ENCODE assay signal across 8 mouse cellular contexts in the genomic region with DNA sequence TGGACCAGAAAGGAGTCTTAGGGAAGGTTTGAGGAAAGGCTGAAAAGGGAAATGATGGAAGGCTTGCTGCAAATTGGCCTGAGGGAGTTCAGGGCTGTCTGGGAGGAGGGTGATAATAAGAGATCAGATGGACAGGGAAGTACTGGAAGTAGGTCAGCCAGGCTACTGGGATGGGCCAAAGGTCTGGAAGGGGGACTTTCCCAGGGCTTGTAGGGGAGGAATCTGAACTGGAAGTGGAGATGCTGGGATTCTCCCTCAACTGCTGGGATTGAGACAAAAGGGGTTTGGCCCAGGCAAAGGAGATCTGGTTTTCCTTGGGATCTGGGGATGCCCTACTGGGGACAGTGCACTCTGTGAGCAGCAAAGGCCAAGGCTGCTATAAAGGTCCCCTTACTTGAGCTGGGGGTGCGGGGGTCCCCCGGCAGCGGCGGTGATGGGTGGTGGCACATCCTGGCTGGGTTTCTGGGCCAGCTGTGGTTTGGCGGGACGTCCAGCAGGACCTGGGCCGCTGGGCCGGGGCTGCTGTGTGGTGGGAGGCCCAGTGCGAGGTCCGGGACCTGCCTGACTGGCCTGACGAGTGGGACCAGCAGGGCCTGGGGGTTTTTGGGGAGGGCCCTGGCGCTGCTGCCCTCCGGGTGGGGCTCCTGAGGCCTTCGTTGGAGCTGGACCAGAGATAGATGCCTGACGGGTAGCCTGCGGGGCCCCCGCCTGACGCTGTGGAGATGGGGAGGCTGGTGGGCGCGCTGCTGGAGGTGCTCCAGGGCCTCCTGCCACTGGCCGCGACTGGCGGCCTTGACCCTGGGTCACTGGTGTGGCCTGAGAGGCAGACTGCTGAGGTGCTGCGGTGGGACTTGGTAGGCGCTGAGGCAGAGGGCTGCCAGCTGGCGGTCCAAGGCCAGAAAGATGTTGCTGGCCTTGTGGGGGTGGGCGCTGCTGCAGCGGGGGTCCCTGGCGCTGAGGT. TPM values are rescaled to one million over a fixed set of nuclear protein-coding genes. Genes with fewer than 3 reads are reported as not detected.
DNase-seq lines count a peak whose midpoint lies in the region; ATAC-seq and TF ChIP-seq lines count a peak whose summit lies in the region.

No protein-coding gene starts in this region.

- DNase-seq in cerebellum, adult 2 months: no peak
- no peak for DNase-seq in cerebellum, adult 9-11 months
- no peak for DNase-seq in midbrain, embryonic 10.5 days (ENCODE audit: low spot score)
- DNase-seq in heart, postnatal 36 days: peak; percentile 6 to 25
- DNase-seq in layer of hippocampus, postnatal 10 days (ENCODE audit: low spot score in 2 of 2): no peak
- DNase-seq in right cerebral cortex, adult 2 months (ENCODE audit: low spot score in 2 of 2): no peak

- H3K4me2 ChIP-seq in midbrain, embryonic 16.5 days (ENCODE audit: low read length): no peak overlapping the region
- 0 out of 2 replicates have a peak overlapping the region, but pooled peaks have one; percentile 13 for H3K4me2 ChIP-seq in stomach, embryonic 15.5 days

- H3K27ac ChIP-seq in cerebellum, adult 2 months (ENCODE audit: insufficient read depth, low read length): peak overlapping the region; percentile 28
- H3K27ac ChIP-seq in midbrain, embryonic 10.5 days (replicated peaks): peak overlapping the region; percentile 38; the same call in 1 of the 2 replicates
- H3K27ac ChIP-seq in midbrain, embryonic 16.5 days (ENCODE audit: low read length): no peak overlapping the region
- no peak overlapping the region for H3K27ac ChIP-seq in stomach, embryonic 15.5 days

- H3K4me3 ChIP-seq in cerebellum, adult 2 months (replicated peaks; ENCODE audit: insufficient read depth, low read depth, low read length): no peak overlapping the region
- no peak overlapping the region for H3K4me3 ChIP-seq in midbrain, embryonic 10.5 days
- no peak overlapping the region for H3K4me3 ChIP-seq in midbrain, embryonic 16.5 days (ENCODE audit: low read depth, low read length)
- H3K4me3 ChIP-seq in stomach, embryonic 15.5 days (replicated peaks): no peak overlapping the region

- H3K9me3 ChIP-seq in midbrain, embryonic 10.5 days (replicated peaks): peaks cover 6% of the 10 kb centered on the region; the same call in 1 of the 2 replicates
- H3K9me3 ChIP-seq in midbrain, embryonic 16.5 days (replicated peaks; ENCODE audit: control insufficient read depth, low read length, poor library complexity, severe bottlenecking): no peaks in the 10 kb centered on the region
- no peaks in the 10 kb centered on the region for H3K9me3 ChIP-seq in stomach, embryonic 15.5 days

- intact Hi-C loops in heart, postnatal 36 days (cut with DNase I): no loop called here

- H3K4me1 ChIP-seq in cerebellum, adult 2 months (ENCODE audit: control insufficient read depth, insufficient read depth, low read length): peaks cover 6% of the 10 kb centered on the region; the same call in 1 of the 2 replicates
- H3K4me1 ChIP-seq in midbrain, embryonic 10.5 days: peaks cover 8% of the 10 kb centered on the region
- H3K4me1 ChIP-seq in midbrain, embryonic 16.5 days (ENCODE audit: control insufficient read depth, insufficient read depth, low read length): no peaks in the 10 kb centered on the region
- peaks cover 4% of the 10 kb centered on the region; the same call in 1 of the 2 replicates for H3K4me1 ChIP-seq in stomach, embryonic 15.5 days

- H3K36me3 ChIP-seq in midbrain, embryonic 10.5 days: peaks cover 26% of the 10 kb centered on the region
- peaks cover 7% of the 10 kb centered on the region; the same call in 1 of the 2 replicates for H3K36me3 ChIP-seq in midbrain, embryonic 16.5 days (ENCODE audit: control insufficient read depth, insufficient read depth, low read length)
- no peaks in the 10 kb centered on the region; the same call in 1 of the 2 replicates for H3K36me3 ChIP-seq in stomach, embryonic 15.5 days

- no peak for TF ChIP-seq CTCF in cerebellum, adult 2 months (IDR thresholded peaks at IDR 0.05; ENCODE audit: borderline replicate concordance, insufficient read depth, low read depth, low read length)

- H3K27me3 ChIP-seq in cerebellum, adult 2 months (ENCODE audit: control insufficient read depth, insufficient read depth, low read length): no peaks in the 10 kb centered on the region
- H3K27me3 ChIP-seq in midbrain, embryonic 10.5 days (ENCODE audit: low read depth, poor library complexity, severe bottlenecking): no peaks in the 10 kb centered on the region
- no peaks in the 10 kb centered on the region for H3K27me3 ChIP-seq in midbrain, embryonic 16.5 days (ENCODE audit: control insufficient read depth, insufficient read depth, low read depth, low read length)
- no peaks in the 10 kb centered on the region for H3K27me3 ChIP-seq in stomach, embryonic 15.5 days (replicated peaks)

- 47% methylated on average over 26 of the region's 29 CpGs for WGBS in cerebellum, adult 2 months
- WGBS in midbrain, embryonic 10.5 days: 49% methylated on average over 29 of the region's 29 CpGs
- WGBS in midbrain, embryonic 16.5 days: 52% methylated on average over 22 of the region's 29 CpGs
- 35% methylated on average over 29 of the region's 29 CpGs for WGBS in stomach, embryonic 15.5 days

- no peak for TF ChIP-seq POLR2A in cerebellum, adult 2 months (IDR thresholded peaks at IDR 0.05; ENCODE audit: borderline replicate concordance, insufficient read depth, low read length)

- ATAC-seq in midbrain, embryonic 16.5 days: no peak
- ATAC-seq in stomach, embryonic 15.5 days (ENCODE audit: insufficient read depth, low FRiP score, low read depth): 0 out of 2 replicates have a peak, but pooled peaks have one; percentile 32

- no peak overlapping the region for H3K9ac ChIP-seq in midbrain, embryonic 16.5 days (ENCODE audit: low read depth, low read length)
- H3K9ac ChIP-seq in stomach, embryonic 15.5 days: no peak overlapping the region

RNA-seq across cellular contexts. Expression of gene Timp1, which starts 7.6 kb away (rescaled TPM):
- polyA plus RNA-seq in cerebellum, adult 2 months (2012; rRNA removed): 1.1 and 1.9 TPM in 2 replicates
- polyA plus RNA-seq in midbrain, embryonic 10.5 days (2016; fragmentation: Nextera tagmentation; extraction: Ambion mirVana): 8.8 and 10.6 TPM in 2 replicates
- polyA plus RNA-seq in midbrain, embryonic 16.5 days (2015; fragmentation: Nextera tagmentation; extraction: Ambion mirVana): 2.0 and 2.2 TPM in 2 replicates
- 1 to 10 TPM; 2.6 to 5.0 TPM for total RNA-seq in heart, postnatal 36 days (2021)
- polyA plus RNA-seq in stomach, embryonic 15.5 days (2015; fragmentation: Nextera tagmentation; extraction: Ambion mirVana): 18.3 and 19.3 TPM in 2 replicates
- 1 to 10 TPM in 1 of 2 experiments, under 1 TPM in 1; 0.56 to 1.1 TPM for total RNA-seq in layer of hippocampus, postnatal 10 days (2021)

RNA-seq across cellular contexts. Expression of gene Syn1, which starts 58.4 kb away (rescaled TPM):
- polyA plus RNA-seq in cerebellum, adult 2 months (2012; rRNA removed): 164 and 171 TPM in 2 replicates
- polyA plus RNA-seq in midbrain, embryonic 10.5 days (2016; fragmentation: Nextera tagmentation; extraction: Ambion mirVana): 4.0 and 6.8 TPM in 2 replicates
- 68.8 and 82.0 TPM in 2 replicates for polyA plus RNA-seq in midbrain, embryonic 16.5 days (2015; fragmentation: Nextera tagmentation; extraction: Ambion mirVana)
- total RNA-seq in heart, postnatal 36 days (2021): under 1 TPM; 0.16 to 0.22 TPM
- polyA plus RNA-seq in stomach, embryonic 15.5 days (2015; fragmentation: Nextera tagmentation; extraction: Ambion mirVana): 1.9 and 2.8 TPM in 2 replicates
- 100 to 1,000 TPM; 407 to 465 TPM for total RNA-seq in layer of hippocampus, postnatal 10 days (2021)

Comparison
In these comparisons a context has a peak if more than half of its experiments do, and no peak if none do; other contexts are left out.
1. H3K27ac ChIP-seq: peak in cerebellum, adult 2 months (single experiment) and midbrain, embryonic 10.5 days (single experiment); none in midbrain, embryonic 16.5 days (single experiment) and stomach, embryonic 15.5 days (single experiment).
2. DNase-seq: peak in heart, postnatal 36 days (2 of 2); none in cerebellum, adult 2 months (0 of 2), cerebellum, adult 9-11 months (single experiment), midbrain, embryonic 10.5 days (single experiment), layer of hippocampus, postnatal 10 days (0 of 2) and right cerebral cortex, adult 2 months (0 of 2).